Mouse (Mus musculus) embryonic stem cell, embryonic (primary cell): Measurements from ENCODE around the gene Polh.

Source experiments
- CTCF ChIA-PET, 4 experiments: fragments of 300-600 bp in 2 of 4; fragments of 350-600 bp in 2 of 4; sonication (Branson Sonifier 250); formaldehyde crosslinking; loops; one replicate each; lab custom pipeline; 2022; ENCODE audit warnings: inconsistent platforms in 2 of 4; lab: Charles Lee
- POLR2A ChIA-PET, 4 experiments: fragments of 300-600 bp in 2 of 4; fragments of 350-600 bp in 2 of 4; sonication (Branson Sonifier 250); formaldehyde crosslinking; loops; one replicate each; lab custom pipeline; 2022; ENCODE audit warnings: antibody characterized with exemption in 4 of 4, inconsistent platforms in 1 of 4; lab: Charles Lee

Polh gene

DNA sequence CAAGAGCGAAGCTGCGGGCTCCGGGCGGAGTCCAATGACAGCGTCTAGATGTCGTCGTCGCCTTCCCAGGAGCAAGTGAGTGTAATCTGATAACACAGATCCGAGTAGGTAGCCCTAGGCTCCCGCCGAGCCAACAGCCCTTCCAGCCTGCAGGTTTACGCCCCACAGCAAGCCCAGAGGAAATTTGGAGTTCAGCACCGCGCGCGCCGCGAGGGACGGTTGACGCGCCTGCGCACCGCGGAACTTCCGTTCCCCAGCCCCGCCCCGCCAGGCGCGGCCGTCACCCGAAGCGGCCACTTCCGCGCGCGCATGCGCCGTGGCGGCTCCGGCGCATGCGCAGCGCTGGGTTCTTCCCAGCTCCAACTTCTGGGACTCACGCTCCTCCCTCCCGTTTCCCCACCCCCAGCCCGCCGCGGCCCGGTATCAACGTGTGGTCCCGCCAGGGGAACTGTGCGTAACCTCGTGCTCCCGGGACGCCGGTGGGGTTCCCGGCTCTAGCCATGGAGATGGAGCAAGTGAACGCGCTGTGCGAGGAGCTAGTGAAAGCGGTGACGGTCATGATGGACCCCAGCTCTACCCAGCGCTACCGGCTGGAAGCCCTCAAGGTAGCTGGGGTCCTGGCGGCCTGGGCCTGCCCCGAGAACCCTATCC is at the start of gene Polh, which contains the start of gene Xpo5:
Gene Polh (minus strand): TSS at position 225 of the 651 bp plus-strand sequence.
Gene Xpo5 (plus strand): TSS at position 362 of the 651 bp plus-strand sequence.
- POLR2A ChIA-PET, result interaction anchor here (0.5 to 4.0 kb wide), 59 partner anchors 8 to 913 kb away, joined by 3 to 35 read pairs (median 5); partner anchors contain the start of genes Polr1c (in 3 of the 4), Yipf3 (in 3 of the 4), Gtpbp2 (in 2 of the 4) and Abcc10 (in 1 of the 4)
- CTCF ChIA-PET, result interaction anchor here in 3 of 4 experiments (0.6 to 1.8 kb wide), 9 partner anchors 20 to 467 kb away, joined by 3 to 18 read pairs (median 4); partner anchors contain the start of genes Abcc10 (in 1 of the 3) and Gtpbp2 (in 1 of the 3)

DNA sequence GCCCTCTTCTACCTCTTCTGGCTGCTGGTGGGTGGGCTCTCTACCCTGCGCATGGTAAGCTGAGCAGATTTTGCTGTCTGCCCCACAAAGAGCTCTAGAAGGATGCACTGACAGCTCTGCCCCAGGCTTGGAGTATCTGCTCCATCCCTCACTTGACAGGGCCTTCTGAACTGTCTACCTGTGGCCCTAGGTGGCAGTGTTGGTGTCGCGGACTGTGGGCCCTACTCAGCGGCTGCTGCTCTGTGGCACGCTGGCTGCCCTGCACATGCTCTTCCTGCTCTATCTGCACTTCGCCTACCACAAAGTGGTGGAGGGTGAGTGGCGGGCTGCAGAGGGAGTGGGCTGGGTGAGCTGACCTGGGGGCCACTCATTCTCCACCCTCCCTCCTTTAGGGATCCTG is 48.7 kb upstream of the Polh start:
- ChIA-PET CTCF (interaction anchor here (0.5 to 2.2 kb wide), 5 partner anchors 10 to 703 kb away, joined by 3 to 14 read pairs (median 3); no protein-coding TSS in a partner anchor), POLR2A (interaction anchor here in 3 of 4 experiments (0.9 to 18.8 kb wide), 12 partner anchors 9 to 81 kb away, joined by 3 to 262 read pairs (median 6); partner anchors contain the start of genes Abcc10 (in 1 of the 3), Polh (in 1 of the 3), Tjap1 (in 1 of the 3) and Xpo5 (in 1 of the 3))

DNA sequence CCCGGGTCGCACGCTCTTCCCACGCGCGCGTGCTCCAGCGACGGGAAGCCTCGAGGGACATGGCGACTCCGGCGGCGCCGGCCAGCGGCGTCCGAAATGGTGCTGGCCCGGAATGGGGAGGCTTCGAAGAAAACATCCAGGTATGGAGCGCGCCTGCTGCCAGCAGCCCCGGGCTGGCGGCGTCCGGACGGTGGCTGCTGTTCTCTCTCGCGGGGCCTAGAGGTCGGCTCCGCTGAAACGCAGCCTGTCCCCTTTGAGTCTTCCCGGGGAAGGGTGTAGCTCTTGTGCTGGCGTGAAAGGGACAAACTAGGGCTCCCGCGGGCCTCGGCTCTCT is 45.7 kb upstream of the Polh start:
- CTCF ChIA-PET, result interaction anchor here in 2 of 4 experiments (0.5 to 1.3 kb wide), 2 partner anchors 80 to 430 kb away, joined by 3 to 7 read pairs; partner anchors contain the start of genes Abcc10 (in 1 of the 2) and Mea1 (in 1 of the 2)
- POLR2A ChIA-PET, result interaction anchor here in 3 of 4 experiments (0.9 to 18.8 kb wide), 17 partner anchors 8 to 190 kb away, joined by 3 to 262 read pairs (median 4); partner anchors contain the start of genes Polh (in 3 of the 3), Xpo5 (in 3 of the 3), Mad2l1bp (in 1 of the 3) and Slc22a7 (in 1 of the 3)

DNA sequence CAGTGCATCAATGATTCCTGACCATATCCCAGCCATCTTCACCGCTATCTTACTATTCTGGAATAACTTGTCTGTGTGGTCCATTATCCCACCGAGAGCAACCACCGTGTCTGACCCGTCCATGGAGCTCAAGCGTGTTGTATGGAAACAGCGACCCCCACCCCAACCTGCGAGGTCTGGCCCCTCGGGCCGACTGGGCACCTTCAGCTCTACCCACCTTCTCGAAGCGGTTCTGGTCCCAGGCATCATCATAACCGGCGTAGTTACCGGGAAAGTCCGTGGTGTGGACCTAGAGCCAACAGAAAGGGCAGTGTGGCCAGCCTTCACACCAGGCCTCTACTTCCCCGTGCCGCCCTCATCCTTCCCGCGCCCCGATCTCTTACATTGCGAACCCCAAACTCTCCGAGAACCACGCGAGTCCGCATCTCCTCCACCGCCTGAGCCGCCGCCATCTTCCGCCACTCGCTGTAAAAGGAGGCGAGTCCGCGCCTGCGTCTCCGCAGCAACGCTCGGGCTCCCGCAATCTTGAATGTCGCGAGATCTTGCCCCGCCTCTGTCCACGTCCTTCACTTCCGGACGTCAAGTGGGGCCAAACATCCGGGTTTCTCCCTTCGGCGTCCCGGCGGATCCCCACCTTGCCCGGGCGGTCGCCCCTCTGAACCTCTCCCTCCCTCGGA is 45.2 kb upstream of the Polh start, which contains the start of the genes Polr1c and Yipf3:
Gene Polr1c (minus strand): TSS at position 543 of the 677 bp plus-strand sequence.
Gene Yipf3 (plus strand): TSS at position 569 of the 677 bp plus-strand sequence.
- POLR2A ChIA-PET, result interaction anchor here in 3 of 4 experiments (0.5 to 18.8 kb wide), 31 partner anchors 8 to 363 kb away, joined by 3 to 262 read pairs (median 4); partner anchors contain the start of genes Polh (in 3 of the 3), Xpo5 (in 3 of the 3), Cul9 (in 1 of the 3) and Dnph1 (in 1 of the 3)
- CTCF ChIA-PET, result interaction anchor here in 3 of 4 experiments (0.5 to 1.3 kb wide), 3 partner anchors 21 to 431 kb away, joined by 3 to 9 read pairs (median 7); partner anchors contain the start of genes Abcc10 (in 1 of the 3) and Mea1 (in 1 of the 3)

DNA sequence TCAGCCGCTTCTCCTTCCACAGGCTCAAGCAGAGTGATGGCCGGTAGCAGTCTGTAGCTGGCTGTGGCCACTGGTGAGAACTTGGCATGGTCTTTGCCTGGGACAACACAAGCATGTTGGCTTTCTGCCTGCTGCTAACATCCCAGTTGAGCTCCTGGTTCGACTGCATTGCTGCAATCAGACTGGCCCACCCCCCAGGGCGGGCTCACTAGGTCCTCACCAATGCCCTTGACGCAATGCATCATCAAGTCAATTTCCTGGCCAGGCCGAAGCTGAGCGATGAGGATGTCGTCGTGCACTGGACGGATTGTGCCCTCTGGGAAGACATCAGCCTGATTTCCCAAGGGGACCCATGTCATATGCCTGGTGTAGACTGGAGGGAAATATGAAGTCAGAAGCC is 42.1 kb upstream of the Polh start:
- CTCF ChIA-PET, result interaction anchor here in 3 of 4 experiments (0.6 to 2.0 kb wide), 3 partner anchors 8 to 30 kb away, joined by 3 to 10 read pairs (median 3); no protein-coding TSS in a partner anchor
- POLR2A ChIA-PET, result interaction anchor here (0.5 to 18.8 kb wide), 28 partner anchors 7 to 304 kb away, joined by 3 to 262 read pairs (median 4); partner anchors contain the start of genes Lrrc73 (in 2 of the 4), Polh (in 2 of the 4), Xpo5 (in 2 of the 4) and Abcc10 (in 1 of the 4)

DNA sequence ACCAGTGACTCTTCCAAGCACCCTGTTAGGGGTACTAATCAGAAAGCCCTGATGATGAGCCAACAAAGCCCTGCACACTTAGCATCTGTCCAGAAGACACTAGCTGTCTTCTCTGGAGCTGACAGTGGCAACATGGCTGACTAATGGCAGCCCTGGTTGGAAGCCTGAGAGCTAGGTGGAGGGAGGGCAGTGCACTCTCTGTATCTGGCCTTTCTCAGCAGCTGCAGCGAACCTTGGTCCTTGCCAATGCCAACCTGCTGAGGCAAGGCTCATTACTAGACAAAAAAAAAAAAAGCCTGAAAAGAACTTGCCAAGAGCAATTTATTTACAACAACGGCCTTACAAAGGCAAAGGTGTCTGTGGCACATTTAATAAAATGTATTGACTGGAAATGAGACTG is 41.2 kb upstream of the Polh start:
- ChIA-PET POLR2A (interaction anchor here (0.7 to 18.8 kb wide), 22 partner anchors 8 to 253 kb away, joined by 3 to 262 read pairs (median 4); partner anchors contain the start of genes Abcc10 (in 1 of the 4), Dnph1 (in 1 of the 4), Lrrc73 (in 1 of the 4) and Polh (in 1 of the 4)), CTCF (interaction anchor here in 1 of 4 experiments (1.1 to 2.0 kb wide), 2 partner anchors 9 to 23 kb away, joined by 3 to 10 read pairs; no protein-coding TSS in a partner anchor)

DNA sequence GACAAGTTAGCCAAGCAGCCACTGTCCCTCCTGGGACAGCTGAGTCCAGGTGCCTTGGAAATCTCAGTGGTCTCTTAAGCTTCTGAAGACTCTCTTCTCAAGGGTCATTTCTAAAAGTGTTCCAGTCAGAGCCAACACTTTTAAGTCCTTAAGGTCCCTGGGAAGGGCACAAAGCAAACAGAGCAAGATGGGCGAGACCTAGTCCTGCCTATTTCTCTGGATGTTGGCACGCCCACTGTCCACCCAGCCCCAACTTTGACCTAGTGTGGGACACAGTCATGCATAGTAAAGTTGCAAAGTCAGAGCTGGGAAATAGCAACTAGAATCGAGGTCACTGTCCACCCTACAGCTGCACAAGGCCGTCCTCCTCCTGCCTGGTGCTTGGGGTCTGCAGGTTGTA is 40.5 kb upstream of the Polh start:
- POLR2A ChIA-PET, result interaction anchor here in 3 of 4 experiments (1.0 to 18.8 kb wide), 20 partner anchors 9 to 210 kb away, joined by 3 to 262 read pairs (median 5); partner anchors contain the start of genes Abcc10 (in 1 of the 3), Lrrc73 (in 1 of the 3), Polh (in 1 of the 3) and Xpo5 (in 1 of the 3)
- CTCF ChIA-PET, result interaction anchor here in 3 of 4 experiments (0.5 to 2.2 kb wide), 5 partner anchors 9 to 164 kb away, joined by 3 to 14 read pairs (median 6); partner anchors contain the start of gene Lrrc73 (in 1 of the 3)

DNA sequence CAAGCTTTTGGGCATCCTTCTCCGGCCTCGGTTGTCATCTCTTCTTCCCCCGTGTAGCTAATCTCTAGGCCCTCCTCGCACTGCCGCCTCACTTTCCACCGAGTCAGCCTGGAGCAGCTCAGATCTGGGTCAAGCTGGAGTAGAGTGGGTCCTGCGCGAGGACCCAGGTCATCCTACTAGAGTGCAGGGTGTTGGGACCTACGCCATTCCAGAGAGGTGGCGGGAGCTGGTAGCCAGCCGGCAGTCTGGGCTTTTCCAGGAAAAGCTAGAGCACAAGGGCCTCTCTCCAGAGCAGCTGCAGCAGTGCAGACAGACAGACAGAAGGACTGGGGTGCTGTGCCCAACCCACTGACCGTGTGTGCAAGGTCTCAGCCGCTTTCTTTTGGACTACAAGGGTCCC is 39.8 kb upstream of the Polh start:
- ChIA-PET CTCF (interaction anchor here in 3 of 4 experiments (0.5 to 2.2 kb wide), 4 partner anchors 10 to 165 kb away, joined by 3 to 14 read pairs (median 6); partner anchors contain the start of gene Lrrc73 (in 1 of the 3)), POLR2A (interaction anchor here in 3 of 4 experiments (1.0 to 18.8 kb wide), 15 partner anchors 10 to 209 kb away, joined by 3 to 262 read pairs (median 5); partner anchors contain the start of genes Abcc10 (in 1 of the 3) and Lrrc73 (in 1 of the 3))

DNA sequence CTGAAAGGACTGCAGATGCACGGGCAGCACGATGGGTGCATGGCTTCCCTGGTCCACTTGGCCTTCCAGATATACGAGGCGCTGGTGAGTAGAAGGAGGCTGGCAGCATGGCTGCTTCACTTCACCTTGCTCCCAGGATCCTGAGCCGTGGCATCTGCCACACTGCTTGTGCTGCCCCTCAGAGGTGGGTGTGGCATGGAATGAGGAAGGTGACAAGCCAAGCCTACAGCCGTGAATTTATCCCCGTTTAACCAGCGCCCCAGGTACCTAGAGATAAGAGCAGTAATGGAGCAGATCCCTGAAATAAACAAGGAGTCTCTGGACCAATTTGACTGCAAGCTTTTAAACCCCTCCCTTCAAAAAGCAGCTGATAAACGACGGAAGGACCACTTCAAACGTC is 39.0 kb upstream of the Polh start:
- ChIA-PET CTCF (interaction anchor here in 1 of 4 experiments (2.2 kb wide), 1 partner anchor 11 kb away, joined by 6 read pairs; the partner anchor contains the start of gene Lrrc73), POLR2A (interaction anchor here in 3 of 4 experiments (0.7 to 18.8 kb wide), 14 partner anchors 10 to 1547 kb away, joined by 3 to 262 read pairs (median 6); partner anchors contain the start of genes Lrrc73 (in 1 of the 3), Polh (in 1 of the 3) and Xpo5 (in 1 of the 3))

DNA sequence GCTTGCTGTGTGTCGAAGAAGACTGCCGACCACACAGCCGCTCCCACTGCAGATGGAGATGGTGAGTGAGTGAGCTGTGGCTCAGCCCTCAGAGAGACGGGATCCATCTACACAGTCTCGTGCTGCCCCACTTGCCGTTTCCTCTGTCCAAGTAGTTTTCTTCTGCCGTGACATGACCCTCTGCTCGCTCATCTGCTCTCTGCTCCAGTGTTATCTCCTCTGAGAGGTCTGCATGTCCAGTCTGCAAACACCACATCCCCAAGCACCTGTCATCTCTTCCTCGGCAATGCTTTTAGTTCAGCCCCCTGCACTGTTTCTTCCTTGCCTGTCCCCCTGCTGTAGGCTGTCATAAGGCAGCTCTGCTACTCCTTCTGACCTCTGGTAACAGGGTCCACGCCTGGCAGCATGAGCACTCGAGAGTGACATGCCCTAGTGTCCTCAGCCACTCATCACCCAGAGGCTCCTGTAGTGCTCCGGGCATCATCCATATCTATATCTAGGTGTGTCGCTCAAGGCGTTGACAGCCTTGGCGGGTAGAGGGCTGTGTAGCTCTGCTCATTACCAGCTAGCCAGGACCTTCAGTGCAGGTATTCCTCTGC is 37.2 kb upstream of the Polh start:
- ChIA-PET CTCF (interaction anchor here in 2 of 4 experiments (0.6 to 1.5 kb wide), 3 partner anchors 13 to 821 kb away, joined by 3 to 6 read pairs (median 3); no protein-coding TSS in a partner anchor), POLR2A (interaction anchor here in 2 of 4 experiments (0.7 to 18.8 kb wide), 12 partner anchors 9 to 71 kb away, joined by 3 to 262 read pairs (median 15); partner anchors contain the start of genes Lrrc73 (in 1 of the 2), Polh (in 1 of the 2) and Xpo5 (in 1 of the 2))

DNA sequence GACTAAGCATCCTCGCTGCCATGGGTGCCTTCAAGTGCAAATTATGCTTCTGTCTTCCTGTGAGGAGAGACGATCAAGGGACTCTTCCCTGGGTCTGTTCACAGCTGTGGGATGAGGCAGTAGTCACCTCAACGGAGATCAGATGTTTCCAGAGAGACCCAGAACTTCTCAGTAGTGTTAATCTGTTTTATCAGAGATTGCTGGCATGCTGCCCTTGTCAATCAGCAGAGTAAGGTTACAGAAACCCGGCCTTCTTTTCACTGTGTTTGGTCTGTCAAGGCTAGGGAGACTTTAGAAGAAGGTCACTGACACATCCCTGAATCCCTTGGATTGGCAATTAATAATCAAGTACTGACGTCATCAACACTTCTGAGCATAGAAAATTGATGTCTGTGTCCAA is 35.0 kb upstream of the Polh start:
- ChIA-PET CTCF (no interaction called here), POLR2A (interaction anchor here in 3 of 4 experiments (0.9 to 18.8 kb wide), 15 partner anchors 8 to 67 kb away, joined by 3 to 262 read pairs (median 7); partner anchors contain the start of genes Polh (in 1 of the 3), Polr1c (in 1 of the 3), Xpo5 (in 1 of the 3) and Yipf3 (in 1 of the 3))

DNA sequence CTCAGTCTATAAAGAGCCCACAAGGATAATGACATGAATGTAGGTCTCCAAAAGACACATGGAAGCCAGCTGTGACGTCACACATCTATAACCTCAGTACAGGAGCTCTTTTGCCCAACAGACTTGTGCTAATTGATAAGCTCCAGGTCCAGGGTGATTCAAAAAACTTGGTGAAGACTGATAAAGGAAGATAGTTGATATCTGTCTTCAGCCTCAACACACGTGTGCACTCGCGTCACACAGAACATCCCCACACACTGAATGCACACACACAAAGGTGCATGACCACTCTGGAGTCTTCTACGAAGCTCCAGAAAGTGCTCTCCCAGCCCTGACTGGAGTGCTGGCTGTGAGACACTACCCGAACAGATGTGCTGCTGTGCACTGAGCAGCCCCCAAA is 34.6 kb upstream of the Polh start:
- CTCF ChIA-PET, result no interaction called here
- POLR2A ChIA-PET, result interaction anchor here in 3 of 4 experiments (0.6 to 18.8 kb wide), 15 partner anchors 8 to 489 kb away, joined by 3 to 262 read pairs (median 7); partner anchors contain the start of genes Polr1c (in 1 of the 3) and Yipf3 (in 1 of the 3)

DNA sequence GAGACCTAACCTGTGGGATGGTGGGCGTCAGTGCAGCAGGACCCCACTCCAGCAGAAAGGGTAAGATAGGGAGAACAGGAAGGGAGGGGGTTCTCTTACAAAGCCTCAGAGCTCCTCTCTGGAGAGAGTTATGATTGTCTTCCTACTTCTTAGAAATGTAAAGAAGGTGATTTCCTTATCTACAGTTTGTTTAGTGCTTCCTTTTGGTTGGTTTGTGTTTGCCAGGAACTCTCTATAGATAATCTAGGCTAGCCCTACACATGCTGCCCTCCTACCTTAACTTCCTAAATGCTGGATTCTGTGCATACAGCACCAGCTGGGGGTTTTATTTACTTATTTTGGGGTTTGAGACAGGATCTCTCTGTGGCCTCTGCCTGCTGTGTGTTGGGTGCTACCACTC is 33.6 kb upstream of the Polh start:
- POLR2A ChIA-PET, result interaction anchor here in 3 of 4 experiments (0.7 to 18.8 kb wide), 12 partner anchors 8 to 65 kb away, joined by 3 to 262 read pairs (median 4); partner anchors contain the start of genes Polr1c (in 2 of the 3) and Yipf3 (in 2 of the 3)
- CTCF ChIA-PET, result interaction anchor here in 1 of 4 experiments (0.6 kb wide), 1 partner anchor 60 kb away, joined by 3 read pairs; no protein-coding TSS in a partner anchor

DNA sequence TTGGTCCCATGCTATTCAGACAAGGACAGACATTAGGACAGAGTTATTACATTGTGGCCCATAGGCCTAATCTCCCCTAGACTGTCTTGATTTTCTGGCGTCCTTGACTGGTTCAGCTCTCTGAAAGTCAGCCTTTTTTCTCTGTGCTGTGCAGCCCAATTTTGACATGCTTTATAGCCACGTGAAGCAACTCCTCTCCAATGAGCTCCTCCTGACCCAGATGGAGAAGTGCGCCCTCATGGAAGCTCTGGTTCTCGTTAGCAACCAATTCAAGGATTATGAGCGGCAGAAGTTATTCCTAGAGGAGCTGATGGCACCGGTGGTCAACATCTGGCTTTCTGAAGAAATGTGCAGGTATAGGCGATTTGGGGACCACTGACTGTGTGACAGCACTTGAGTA is 25.1 kb upstream of the Polh start:
- ChIA-PET CTCF (no interaction called here), POLR2A (interaction anchor here in 2 of 4 experiments (0.6 to 12.6 kb wide), 10 partner anchors 11 to 169 kb away, joined by 3 to 143 read pairs (median 5); partner anchors contain the start of genes Polh (in 2 of the 2), Xpo5 (in 2 of the 2), Polr1c (in 1 of the 2) and Yipf3 (in 1 of the 2))

DNA sequence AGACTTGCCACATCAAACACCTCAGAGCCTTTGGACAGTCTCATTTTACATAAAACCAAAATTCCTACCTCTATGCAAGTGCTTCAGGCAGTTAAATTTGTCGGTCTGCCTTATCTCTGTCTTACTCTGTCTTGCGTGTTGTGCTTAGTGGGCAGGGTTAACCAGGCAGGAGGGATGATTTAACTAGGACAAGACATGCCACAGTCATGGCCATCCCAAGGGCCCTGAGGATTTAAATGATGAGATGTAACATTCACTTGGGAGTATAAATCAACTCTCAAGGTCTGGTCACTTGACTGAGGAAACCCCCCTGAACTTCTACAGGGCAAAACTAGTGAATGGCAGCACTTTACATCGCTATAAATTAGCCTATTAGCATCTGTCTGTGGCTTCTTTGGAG is 19.2 kb upstream of the Polh start:
- CTCF ChIA-PET, result interaction anchor here in 1 of 4 experiments (1.2 kb wide), 1 partner anchor 31 kb away, joined by 3 read pairs; no protein-coding TSS in a partner anchor
- POLR2A ChIA-PET, result interaction anchor here in 1 of 4 experiments (1.0 to 9.9 kb wide), 3 partner anchors 11 to 19 kb away, joined by 3 to 59 read pairs (median 35); partner anchors contain the start of genes Polh and Xpo5
